Mouse (Mus musculus): ENCODE data around the gene Zfp595.

Gene Zfp595

DNA sequence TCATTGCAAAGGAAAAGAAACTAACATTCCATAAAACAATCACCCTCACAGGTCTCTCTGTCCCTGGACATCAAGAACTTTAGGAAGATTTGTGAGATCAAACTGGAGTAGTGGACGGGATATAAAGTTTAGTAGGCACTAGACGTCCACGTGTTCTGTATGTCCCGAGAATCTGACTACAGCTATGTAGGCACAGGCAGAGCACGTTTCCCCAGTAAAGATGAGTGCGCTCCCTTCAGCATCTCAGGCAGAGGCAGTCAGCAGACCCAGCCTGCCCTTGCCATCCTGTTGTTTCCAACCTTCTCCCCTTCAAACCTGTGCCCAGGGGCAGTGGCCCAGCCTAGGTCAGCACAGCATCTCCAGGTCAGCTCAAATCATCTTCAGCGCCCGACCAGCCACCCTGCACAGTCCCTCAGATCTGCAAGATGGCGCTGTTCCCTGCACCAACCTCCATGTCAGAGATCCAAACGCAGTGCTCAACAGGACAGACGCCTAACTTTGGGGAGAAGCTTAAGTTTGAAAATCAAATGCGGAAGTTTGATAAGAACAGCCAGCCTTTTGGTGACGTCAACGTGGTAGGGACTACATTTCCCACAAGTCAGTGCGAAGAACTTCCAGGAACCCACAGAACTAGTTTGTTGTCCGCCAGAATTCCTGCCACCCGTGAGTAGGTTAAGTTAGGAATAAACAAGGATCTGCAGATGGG, at the start of gene Zfp595:
Gene Zfp595, minus strand, starts transcription at position 552 of the 706 bp plus-strand sequence.
- peak; percentile 91 for DNase-seq (ENCODE audit: low read depth, low spot score)

DNA sequence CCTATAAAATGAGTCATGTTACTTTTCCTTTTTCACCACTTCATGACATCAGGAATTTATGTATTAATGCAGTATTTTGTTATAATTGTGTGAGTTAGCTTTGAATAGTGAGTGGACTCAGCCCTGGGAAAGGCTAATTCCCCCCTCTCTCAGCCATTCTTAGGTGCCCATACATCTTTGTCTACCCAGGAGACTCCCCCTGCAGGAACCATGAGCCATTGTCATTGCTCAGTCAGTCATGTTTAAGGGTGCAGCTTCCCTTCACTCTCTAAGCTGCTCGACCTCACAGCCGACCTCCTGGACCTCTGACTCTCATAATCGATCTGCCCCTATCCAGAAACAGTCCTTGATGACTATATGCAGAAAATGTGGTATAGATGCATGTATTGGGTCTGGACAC, 43.9 kb upstream of the Zfp595 start:
- peak; percentile 50 for DNase-seq (ENCODE audit: low read depth, low spot score)

DNA sequence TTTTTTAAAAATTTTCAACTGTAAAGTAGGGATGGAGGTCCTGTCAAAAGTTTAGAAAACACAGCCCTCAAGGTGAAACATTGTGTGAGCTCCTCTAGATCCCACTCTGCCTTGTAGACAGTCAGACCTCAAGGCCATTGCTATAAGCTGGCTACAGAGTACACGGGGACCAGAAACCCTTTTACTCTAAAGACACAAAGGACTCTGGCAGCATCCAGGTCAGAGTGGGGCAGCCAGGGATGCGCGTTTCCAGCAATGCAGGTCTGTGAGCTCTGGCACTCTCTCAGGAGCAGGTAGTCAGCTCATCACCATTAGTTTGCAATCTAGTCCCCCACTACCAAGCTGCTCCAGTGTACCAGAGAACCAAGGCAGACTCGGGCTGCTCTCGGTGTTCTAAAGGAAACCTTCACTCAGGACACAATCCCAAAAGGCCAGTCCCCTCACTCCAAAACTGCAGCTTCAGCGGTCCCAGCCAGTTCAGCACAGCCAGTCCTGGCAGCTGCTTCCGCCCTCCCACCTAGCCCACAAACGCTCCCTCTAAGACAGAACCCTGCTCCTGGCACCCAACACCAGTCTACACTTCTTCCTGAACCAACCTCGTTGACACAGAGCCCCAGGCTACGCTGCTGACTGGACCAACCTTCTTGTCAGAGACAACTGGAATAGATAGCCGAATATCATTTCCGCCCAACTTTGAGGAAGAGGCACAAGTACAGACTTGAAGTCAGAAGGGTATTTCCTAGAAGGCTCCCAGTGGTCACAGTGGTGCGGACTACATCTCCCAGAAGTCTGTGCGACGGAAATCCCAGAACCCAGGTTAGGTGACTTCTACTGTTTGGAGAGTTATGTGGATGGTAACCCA, 42.9 kb upstream of the Zfp595 start, which contains the start of the genes Gm28041 and Zfp456:
Gene Gm28041, minus strand, starts transcription at position 684 of the 862 bp plus-strand sequence.
Gene Zfp456, minus strand, starts transcription at position 761 of the 862 bp plus-strand sequence.
- peak; percentile 91 for DNase-seq (ENCODE audit: low read depth, low spot score)

DNA sequence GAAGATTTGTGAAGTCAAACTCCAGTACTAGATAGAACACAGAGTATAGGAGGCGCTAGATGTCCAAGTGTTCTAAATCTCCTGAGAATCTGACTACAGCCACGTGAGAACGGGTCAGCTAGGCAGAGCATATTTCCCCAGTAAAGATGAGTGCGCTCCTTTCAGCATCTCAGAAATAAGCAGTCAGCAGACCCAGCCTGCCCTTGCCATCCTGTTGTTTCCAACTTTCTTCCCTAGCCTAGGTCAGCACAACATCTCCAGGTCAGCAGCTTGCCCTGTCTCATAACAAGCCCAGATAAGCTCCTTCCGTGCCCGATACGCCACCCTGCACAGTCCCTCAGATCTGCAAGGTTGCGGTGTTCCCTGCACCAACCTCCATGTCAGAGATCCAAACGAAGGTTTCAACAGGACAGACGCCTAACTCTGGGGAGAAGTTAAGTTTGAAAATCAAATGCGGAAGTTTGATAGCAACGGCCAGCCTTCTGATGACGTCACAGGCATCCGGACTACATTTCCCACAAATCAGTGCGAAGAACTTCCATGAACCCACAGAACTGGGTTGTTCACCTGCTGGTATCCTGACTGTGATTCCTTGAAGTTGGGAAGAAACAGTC, 27.9 kb upstream of the Zfp595 start, which contains the start of the genes Gm28044 and Zfp953:
Gene Gm28044, minus strand, starts transcription at position 406 of the 614 bp plus-strand sequence.
Gene Zfp953, minus strand, starts transcription at position 475 of the 614 bp plus-strand sequence.
- peak; percentile 91 for DNase-seq (ENCODE audit: low read depth, low spot score)

DNA sequence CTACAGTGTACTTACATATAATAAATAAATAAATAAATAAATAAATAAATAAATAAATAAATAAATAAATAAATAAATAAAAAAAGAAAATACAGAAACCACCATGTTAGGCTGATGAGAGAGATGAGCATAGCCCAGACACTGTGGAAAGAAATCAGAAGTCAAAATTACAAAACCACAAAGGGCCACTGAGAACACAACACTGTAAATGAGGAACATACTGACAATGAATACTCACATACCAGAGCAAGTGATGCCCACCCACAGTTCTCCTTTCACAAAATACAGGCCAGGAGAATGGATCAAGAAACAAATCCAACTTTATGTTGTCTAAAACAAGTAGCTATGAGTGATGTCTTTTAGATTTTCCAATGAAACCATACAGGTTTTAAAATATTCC, 19.5 kb upstream of the Zfp595 start:
- no peak for DNase-seq (ENCODE audit: low read depth, low spot score)

GRCm38 (mm10) chr13:67343422-67343821, 11.1 kb upstream of the Zfp595 start:
- no peak for DNase-seq (ENCODE audit: low read depth, low spot score)

DNA sequence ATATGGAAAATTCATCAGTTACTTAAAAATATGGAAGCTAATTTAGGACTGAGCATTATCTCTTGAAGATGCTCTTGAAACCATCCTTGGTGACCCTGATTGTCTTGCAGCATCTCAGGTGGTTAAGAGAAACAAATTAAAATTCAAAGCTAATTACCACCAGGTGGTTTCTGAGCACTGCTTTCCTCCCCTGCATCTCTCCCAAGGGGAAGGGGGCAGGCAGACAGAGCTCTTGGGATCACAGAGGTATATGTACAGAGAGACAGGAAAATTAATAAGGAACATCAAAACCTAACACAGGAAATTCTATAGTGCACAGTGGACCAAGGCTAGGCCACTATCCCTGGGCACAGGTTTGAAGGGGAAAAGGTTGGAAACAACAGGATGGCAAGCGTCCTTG, 507 bp upstream of the Zfp595 start:
- no peak for DNase-seq (ENCODE audit: low read depth, low spot score)

DNA sequence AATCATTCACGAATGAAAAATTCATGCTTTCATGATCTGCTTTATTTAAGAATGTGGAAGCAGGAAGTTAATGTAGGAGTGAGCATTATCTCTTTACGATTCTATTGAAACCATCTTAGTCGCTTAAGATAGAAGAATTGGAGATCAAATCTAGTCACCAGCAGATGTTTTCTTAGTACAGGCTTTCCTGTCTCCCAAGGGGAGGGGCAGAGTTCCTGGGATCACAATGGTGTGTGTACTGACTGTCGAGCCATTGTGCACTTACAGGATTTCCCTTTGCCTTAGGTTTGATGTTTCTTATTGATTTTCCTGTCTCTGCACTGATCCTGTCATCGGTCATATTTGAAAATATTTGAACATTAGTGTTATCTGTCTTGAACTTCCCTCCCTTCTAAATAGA, 25.7 kb downstream of the Zfp595 start:
- no peak for DNase-seq (ENCODE audit: low read depth, low spot score)

DNA sequence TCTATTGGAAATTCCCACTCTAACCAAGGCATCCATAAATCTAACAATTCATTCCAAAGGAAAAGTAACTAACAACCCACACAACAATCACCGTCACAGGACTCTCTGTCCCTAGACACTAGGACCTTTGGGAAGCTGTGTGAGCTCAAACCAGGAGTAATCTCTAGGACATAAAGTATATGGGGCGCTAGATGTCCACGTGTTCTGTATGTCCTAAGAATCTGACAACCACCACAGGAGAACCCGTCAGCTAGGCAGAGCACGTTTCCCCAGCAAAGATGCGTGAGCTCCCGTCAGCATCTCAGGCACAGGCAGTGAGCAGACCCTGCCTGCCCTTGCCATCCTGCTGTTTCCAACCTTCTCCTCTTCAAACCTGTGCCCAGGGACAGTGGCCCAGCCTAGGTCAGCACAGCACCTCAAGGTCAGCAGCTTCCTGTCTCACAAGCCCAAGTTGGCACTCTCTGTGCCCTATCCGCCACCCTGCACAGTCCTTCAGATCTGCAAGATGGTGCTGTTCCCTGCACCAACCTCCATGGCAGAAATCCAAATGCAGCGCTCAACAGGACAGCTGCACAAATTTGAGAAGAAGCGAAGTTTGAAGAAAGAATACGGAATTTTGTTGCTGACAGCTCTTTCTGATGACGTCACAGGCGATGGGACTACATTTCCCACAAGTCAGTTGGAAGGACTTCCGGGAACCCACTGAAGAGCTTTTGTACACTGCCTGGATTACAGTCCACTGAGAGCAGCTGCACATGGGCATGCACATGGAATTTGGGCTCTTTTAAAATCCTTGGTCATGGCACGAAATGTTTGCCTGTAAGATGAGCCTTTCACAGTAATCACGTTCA, 26.3 kb downstream of the Zfp595 start, which contains the start of gene Zfp457:
Gene Zfp457, minus strand, starts transcription at position 664 of the 851 bp plus-strand sequence.
- DNase-seq (ENCODE audit: low read depth, low spot score): peak; percentile 93

- DNase-seq (ENCODE audit: low read depth, low spot score): no peak
These were observed 54.1 kb downstream of the Zfp595 start, which contains the start of gene Zfp458 for GRCm38 (mm10) chr13:67278314-67278713. Zfp458 (minus strand) TSS chr13:67278466.

DNA sequence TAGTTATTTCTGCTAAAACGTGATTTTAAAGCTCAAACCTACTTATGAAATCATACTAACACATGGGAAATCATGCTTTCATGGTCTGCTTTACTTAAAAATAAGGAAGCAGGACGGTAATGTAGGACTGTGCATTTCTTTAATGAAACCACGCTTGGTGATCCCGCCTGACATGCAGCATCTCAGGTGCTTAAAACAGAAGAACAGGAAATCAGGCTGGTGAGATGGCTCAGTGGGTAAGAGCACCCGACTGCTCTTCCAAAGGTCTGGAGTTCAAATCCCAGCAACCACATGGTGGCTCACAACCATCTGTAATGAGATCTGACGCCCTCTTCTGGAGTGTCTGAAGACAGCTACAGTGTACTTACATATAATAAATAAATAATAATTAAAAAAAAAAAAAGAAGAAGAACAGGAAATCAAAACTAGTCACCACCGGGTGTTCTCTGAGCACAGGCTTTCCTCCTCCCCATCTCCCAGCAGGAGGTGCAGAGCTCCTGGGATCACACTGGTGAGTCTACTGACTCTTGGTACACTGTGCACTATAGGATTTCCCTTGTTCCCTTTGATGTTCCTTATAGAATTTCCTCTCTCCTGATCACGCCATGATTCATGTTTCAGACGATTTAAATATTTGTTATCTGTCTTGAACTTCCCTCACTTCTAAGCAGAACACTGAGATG, 62.8 kb downstream of the Zfp595 start:
- DNase-seq (ENCODE audit: low read depth, low spot score): peak; percentile 10

DNA sequence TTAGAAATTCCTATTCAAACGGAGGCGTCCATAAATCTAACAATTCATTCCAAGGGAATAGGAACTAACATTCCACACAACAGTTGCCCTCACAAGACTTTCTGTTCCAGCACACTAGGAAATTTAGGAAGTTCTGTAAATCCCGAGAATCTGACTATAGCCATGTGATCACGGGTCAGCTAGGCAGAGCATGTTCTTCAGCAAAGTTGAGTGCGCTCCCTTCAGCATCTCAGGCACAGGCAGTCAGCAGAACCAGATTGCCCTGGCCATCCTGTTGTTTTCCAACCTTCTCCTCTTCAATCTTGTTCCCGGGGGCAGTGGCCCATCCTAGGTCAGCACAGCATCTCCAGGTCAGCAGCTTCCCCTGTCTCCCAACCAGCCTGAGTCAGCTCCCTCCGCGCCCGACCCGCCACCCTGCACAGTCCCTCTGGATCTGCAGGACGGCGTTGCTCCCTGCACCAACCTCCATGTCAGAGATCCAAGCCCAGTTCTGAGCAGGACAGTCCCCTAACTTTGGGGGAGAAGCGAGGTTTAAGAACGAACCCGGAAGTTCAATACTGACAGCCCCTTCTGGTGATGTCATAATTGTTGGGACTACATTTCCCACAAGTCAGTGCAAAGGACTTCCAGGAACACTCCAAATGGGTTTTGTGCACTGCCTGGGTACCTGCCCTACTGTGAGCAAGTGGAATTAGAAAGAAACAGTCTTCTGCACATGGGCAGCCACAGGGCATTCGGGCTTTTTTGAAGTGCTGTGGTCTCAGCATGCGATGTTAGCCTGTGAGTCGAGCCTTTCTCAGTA, 63.6 kb downstream of the Zfp595 start:
- peak; percentile 86 for DNase-seq (ENCODE audit: low read depth, low spot score)
